11 mouse cellular contexts compared by ENCODE assay signal in genomic region chr1:167466765-167467426, GRCm38 (mm10). TPM values are rescaled to one million over a fixed set of nuclear protein-coding genes. Genes with fewer than 3 reads are reported as not detected.
DNase-seq lines count a peak whose midpoint lies in the region; ATAC-seq and TF ChIP-seq lines count a peak whose summit lies in the region.
"Had no signal": no experiment of that assay in that cellular context is flagged by ENCODE, and none has a peak within 500 bp of the region (broad histone marks: within the 10 kb centered on the region; RNA-seq: fewer than 3 reads in every experiment).

TSS of gene Lrrc52 (minus strand) at chr1:167466780.

- TF ChIP-seq POLR2A in lung, adult 2 months (IDR thresholded peaks at IDR 0.05; ENCODE audit: borderline replicate concordance, extremely low read depth, low read depth, low read length) = no peak
- no peak for TF ChIP-seq POLR2A in thymus, adult 2 months (IDR thresholded peaks at IDR 0.05; ENCODE audit: control insufficient read depth, extremely low read depth, insufficient read depth, low read length, poor library complexity)

- H3K4me3 ChIP-seq in hindbrain, embryonic 13.5 days = no peak within 1 kb of the TSS
- no peak within 1 kb of the TSS for H3K4me3 ChIP-seq in hindbrain, embryonic 12.5 days
- no peak within 1 kb of the TSS for H3K4me3 ChIP-seq in lung, adult 2 months (replicated peaks; ENCODE audit: extremely low read depth, low read depth, low read length)
- H3K4me3 ChIP-seq in thymus, adult 2 months (ENCODE audit: control insufficient read depth, insufficient read depth, low read length) = no peak within 1 kb of the TSS
- H3K4me3 ChIP-seq: embryonic facial prominence, embryonic 12.5 days; limb, embryonic 13.5 days had no signal

- DNase-seq in adipocyte (ENCODE audit: low spot score) = peak; percentile 74
- peak; percentile 92 for DNase-seq in cerebellum, postnatal 14 days
- DNase-seq in heart, postnatal 10 days = peak; percentile 92
- peak; percentile 32 for DNase-seq in lung, adult 2 months
- no peak for DNase-seq in thymus, adult 2 months

- H3K4me1 ChIP-seq in hindbrain, embryonic 13.5 days (replicated peaks) = 0 out of 2 replicates have a peak, but pooled peaks cover 11% of the 10 kb centered on the region
- H3K4me1 ChIP-seq in hindbrain, embryonic 12.5 days = no peaks in the 10 kb centered on the region
- H3K4me1 ChIP-seq in lung, adult 2 months (ENCODE audit: control insufficient read depth, insufficient read depth, low read length) = no peaks in the 10 kb centered on the region
- no peaks in the 10 kb centered on the region for H3K4me1 ChIP-seq in thymus, adult 2 months (replicated peaks; ENCODE audit: control insufficient read depth, insufficient read depth, low read length)
- H3K4me1 ChIP-seq: embryonic facial prominence, embryonic 12.5 days had no signal

- H3K36me3 ChIP-seq in hindbrain, embryonic 13.5 days = no peaks in the 10 kb centered on the region
- H3K36me3 ChIP-seq in hindbrain, embryonic 12.5 days = no peaks in the 10 kb centered on the region
- H3K36me3 ChIP-seq in thymus, adult 2 months (ENCODE audit: control insufficient read depth, insufficient read depth, low read length) = no peaks in the 10 kb centered on the region
- H3K36me3 ChIP-seq: embryonic facial prominence, embryonic 12.5 days; limb, embryonic 13.5 days had no signal

- WGBS in hindbrain, embryonic 13.5 days = 35% methylated on average over 9 of the region's 9 CpGs
- WGBS in hindbrain, embryonic 12.5 days = 38% methylated on average over 9 of the region's 9 CpGs
- WGBS in lung, adult 2 months = 18% methylated on average over 9 of the region's 9 CpGs
- WGBS in thymus, adult 2 months = 60% methylated on average over 9 of the region's 9 CpGs

- peak; percentile 49; the same call in 1 of the 2 replicates for ATAC-seq in hindbrain, embryonic 13.5 days (ENCODE audit: low FRiP score)
- ATAC-seq in hindbrain, embryonic 12.5 days (ENCODE audit: low FRiP score) = no peak
- ATAC-seq in erythroid progenitor cell, adult 5-6 weeks (replicated peaks; ENCODE audit: low FRiP score, poor library complexity, severe bottlenecking) = no peak

- H3K27ac ChIP-seq in hindbrain, embryonic 13.5 days = no peak within 1 kb of the TSS
- no peak within 1 kb of the TSS for H3K27ac ChIP-seq in hindbrain, embryonic 12.5 days
- H3K27ac ChIP-seq in thymus, adult 2 months (ENCODE audit: control insufficient read depth, insufficient read depth, low read length) = no peak within 1 kb of the TSS
- H3K27ac ChIP-seq: embryonic facial prominence, embryonic 12.5 days; limb, embryonic 13.5 days had no signal

- H3K9me3 ChIP-seq in hindbrain, embryonic 13.5 days = no peaks in the 10 kb centered on the region
- no peaks in the 10 kb centered on the region for H3K9me3 ChIP-seq in hindbrain, embryonic 12.5 days (replicated peaks)
- H3K9me3 ChIP-seq: embryonic facial prominence, embryonic 12.5 days; limb, embryonic 13.5 days had no signal

- intact Hi-C loops in heart, postnatal 10 days (cut with DNase I) = no loop called here

- no peak within 1 kb of the TSS for H3K9ac ChIP-seq in hindbrain, embryonic 13.5 days
- no peak within 1 kb of the TSS for H3K9ac ChIP-seq in hindbrain, embryonic 12.5 days
- H3K9ac ChIP-seq: embryonic facial prominence, embryonic 12.5 days; limb, embryonic 13.5 days had no signal

- no peak for TF ChIP-seq CTCF in lung, adult 2 months (IDR thresholded peaks at IDR 0.05; ENCODE audit: insufficient read depth, low read length)
- TF ChIP-seq CTCF in thymus, adult 2 months (IDR thresholded peaks at IDR 0.05; ENCODE audit: borderline replicate concordance, control insufficient read depth, extremely low read depth, insufficient read depth, low read length, poor library complexity) = no peak

- no peak within 1 kb of the TSS for H3K4me2 ChIP-seq in hindbrain, embryonic 13.5 days
- no peak within 1 kb of the TSS for H3K4me2 ChIP-seq in hindbrain, embryonic 12.5 days (replicated peaks)
- H3K4me2 ChIP-seq: embryonic facial prominence, embryonic 12.5 days; limb, embryonic 13.5 days had no signal

- H3K27me3 ChIP-seq in hindbrain, embryonic 13.5 days = no peaks in the 10 kb centered on the region
- no peaks in the 10 kb centered on the region for H3K27me3 ChIP-seq in hindbrain, embryonic 12.5 days
- H3K27me3 ChIP-seq in thymus, adult 2 months (ENCODE audit: control insufficient read depth, insufficient read depth, low read length) = no peaks in the 10 kb centered on the region
- H3K27me3 ChIP-seq: embryonic facial prominence, embryonic 12.5 days had no signal

RNA-seq across cellular contexts. Expression of gene Lrrc52, which starts in this region (rescaled TPM):
- polyA plus RNA-seq in hindbrain, embryonic 13.5 days (2015; fragmentation: Nextera tagmentation; extraction: Ambion mirVana) = not detected in 2 replicates
- polyA plus RNA-seq in hindbrain, embryonic 12.5 days (2016; fragmentation: Nextera tagmentation; extraction: Ambion mirVana) = not detected in 2 replicates
- total RNA-seq in heart, postnatal 10 days (2021) = 1 to 10 TPM in 1 of 2 experiments, under 1 TPM in 1; 0.69 to 3.2 TPM
- polyA plus RNA-seq in lung, adult 2 months (2012; rRNA removed) = 0.66 and 0.80 TPM in 2 replicates
- total RNA-seq in erythroid progenitor cell, adult 5-6 weeks (2015; ENCODE audit: low replicate concordance) = not detected in 2 replicates
- total RNA-seq in erythroid progenitor cell, adult 5-6 weeks (2017; ENCODE audit: low replicate concordance) = not detected in 2 replicates
- polyA plus RNA-seq in thymus, adult 2 months (2012; rRNA removed) = not detected in 2 replicates
- polyA plus RNA-seq: embryonic facial prominence, embryonic 12.5 days; spleen, adult 2 months had no signal

Comparison
In these comparisons a context has a peak if more than half of its experiments do, and no peak if none do; other contexts are left out.
1. Peak in ATAC-seq in hindbrain, embryonic 13.5 days; RNA of the gene not detected or under 1 TPM.
2. Peak in DNase-seq in lung, adult 2 months; RNA of the gene not detected or under 1 TPM.